Mouse (Mus musculus) ES-Bruce4 (cell line): ENCODE measurements around the gene Mybpc2.

Source experiments
- CTCF ChIP-seq: IDR thresholded peaks from one replicate; pipeline ENCODE4 v1.8.1; 2011; ENCODE audit warnings: low read depth, low read length
- EP300 ChIP-seq: IDR thresholded peaks from 2 replicates; pipeline ENCODE4 v1.6.1; 2011; ENCODE audit warnings: low read depth, low read length; ENCODE audit not compliant: insufficient read depth
- POLR2A ChIP-seq: IDR thresholded peaks from one replicate; pipeline ENCODE4 v1.8.1; 2011; ENCODE audit warnings: low read length; ENCODE audit not compliant: insufficient read depth

DNA sequence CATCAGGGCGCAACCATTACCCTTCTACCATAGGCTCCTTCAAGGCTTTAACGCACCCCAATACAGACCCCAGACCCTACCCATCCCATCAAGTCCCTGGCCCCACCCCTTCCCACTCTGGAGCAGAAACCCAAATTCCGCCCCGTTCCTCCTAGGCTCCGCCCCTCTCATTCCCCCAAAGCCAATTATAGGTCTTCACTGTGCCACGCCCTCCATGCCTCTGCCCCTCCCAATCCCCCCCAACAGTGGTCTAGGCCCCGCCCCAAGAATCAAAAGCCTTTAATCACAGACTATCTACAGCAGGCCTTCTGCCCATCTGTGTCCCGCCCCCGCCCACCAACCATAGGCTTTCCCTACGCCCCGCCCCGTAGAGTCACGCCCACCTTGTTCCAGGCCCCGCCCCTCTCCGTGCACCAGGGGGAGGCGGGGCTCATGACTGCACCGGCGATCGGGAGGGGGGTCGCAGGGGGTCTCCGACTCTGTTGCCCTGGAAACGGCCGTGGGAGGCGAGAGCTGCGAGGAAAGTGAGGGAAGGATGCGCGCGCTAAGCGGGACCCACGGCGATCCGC is 28.8 kb upstream of the Mybpc2 start:
- TF ChIP-seq CTCF (no peak), EP300 (0 out of 2 replicates have a peak, but pooled peaks have one; percentile 8), POLR2A (no peak)
